Comparison of ENCODE assay signal across 8 mouse cellular contexts in genomic region chr5:123683377-123684220, GRCm38 (mm10). TPM values are rescaled to one million over a fixed set of nuclear protein-coding genes. Genes with fewer than 3 reads are reported as not detected.
DNase-seq lines count a peak whose midpoint lies in the region; ATAC-seq and TF ChIP-seq lines count a peak whose summit lies in the region.

No protein-coding gene starts in this region.

- no peak for TF ChIP-seq RAD21 in CH12.LX (IDR thresholded peaks at IDR 0.05; ENCODE audit: low read depth, low read length)

- H3K4me2 ChIP-seq in CH12.LX (ENCODE audit: insufficient read depth, low read depth, poor library complexity, severe bottlenecking), result peak overlapping the region; percentile 89; the same call in 1 of the 2 replicates
- peak overlapping the region; percentile 68 for H3K4me2 ChIP-seq in embryonic facial prominence, embryonic 12.5 days (replicated peaks)
- peak overlapping the region; percentile 90 for H3K4me2 ChIP-seq in kidney, embryonic 15.5 days
- peak overlapping the region; percentile 95 for H3K4me2 ChIP-seq in lung, embryonic 14.5 days

- peak overlapping the region; percentile 62 for H3K27ac ChIP-seq in CH12.LX (ENCODE audit: insufficient read depth, low read depth)
- H3K27ac ChIP-seq in embryonic facial prominence, embryonic 12.5 days, result peak overlapping the region; percentile 97
- H3K27ac ChIP-seq in heart, embryonic 10.5 days, result peak overlapping the region; percentile 99
- H3K27ac ChIP-seq in kidney, embryonic 15.5 days, result peak overlapping the region; percentile 91
- H3K27ac ChIP-seq in lung, embryonic 14.5 days (ENCODE audit: low read depth), result peak overlapping the region; percentile 96
- peak overlapping the region; percentile 98 for H3K27ac ChIP-seq in olfactory bulb, adult 2 months (ENCODE audit: insufficient read depth, low read depth, low read length)

- H3K27me3 ChIP-seq in CH12.LX (replicated peaks), result peaks cover 8% of the 10 kb centered on the region
- H3K27me3 ChIP-seq in embryonic facial prominence, embryonic 12.5 days, result no peaks in the 10 kb centered on the region
- H3K27me3 ChIP-seq in heart, embryonic 10.5 days (ENCODE audit: insufficient read depth, poor library complexity, severe bottlenecking), result no peaks in the 10 kb centered on the region
- no peaks in the 10 kb centered on the region for H3K27me3 ChIP-seq in kidney, embryonic 15.5 days
- H3K27me3 ChIP-seq in lung, embryonic 14.5 days (ENCODE audit: insufficient read depth, low read length), result no peaks in the 10 kb centered on the region

- in situ Hi-C loops in CH12.LX (cut with MboI; ENCODE audit: low pct_ligation_motif_present, low pct_unique_long_range_greater_than_20kb, low sequenced_read_pairs), result no loop called here

- peak; percentile 35; the same call in 1 of the 2 replicates for ATAC-seq in embryonic facial prominence, embryonic 12.5 days (ENCODE audit: insufficient number of reproducible peaks, insufficient read depth, low FRiP score, low TSS enrichment)
- ATAC-seq in kidney, embryonic 15.5 days (replicated peaks; ENCODE audit: low FRiP score), result peak; percentile 75
- ATAC-seq in lung, embryonic 14.5 days (ENCODE audit: insufficient read depth), result peak; percentile 67

- dilution Hi-C loops in CH12.LX (cut with MboI; ENCODE audit: extremely low pct_ligation_motif_present, extremely low pct_unique_long_range_greater_than_20kb, low sequenced_read_pairs), result no loop called here

- peak; percentile 37 for TF ChIP-seq POLR2A in CH12.LX (IDR thresholded peaks at IDR 0.05; ENCODE audit: low read depth, low read length)
- no peak for TF ChIP-seq POLR2A in olfactory bulb, adult 2 months (IDR thresholded peaks at IDR 0.05; ENCODE audit: insufficient read depth, low read depth, low read length)

- peak overlapping the region; percentile 56 to 95 (median 86) for H3K4me3 ChIP-seq in CH12.LX (replicated peaks in 1 of 3; ENCODE audit: low read depth in 2 of 3, low read length in 2 of 3, poor library complexity in 1 of 3)
- peak overlapping the region; percentile 95 for H3K4me3 ChIP-seq in embryonic facial prominence, embryonic 12.5 days
- H3K4me3 ChIP-seq in heart, embryonic 10.5 days, result peak overlapping the region; percentile 99
- peak overlapping the region; percentile 97 for H3K4me3 ChIP-seq in kidney, embryonic 15.5 days (replicated peaks)
- peak overlapping the region; percentile 93 for H3K4me3 ChIP-seq in lung, embryonic 14.5 days (ENCODE audit: low read depth, low read length)
- peak overlapping the region; percentile 99 for H3K4me3 ChIP-seq in olfactory bulb, adult 2 months (ENCODE audit: insufficient read depth, low read depth, low read length)

- no peak for TF ChIP-seq EP300 in CH12.LX (IDR thresholded peaks at IDR 0.05; ENCODE audit: low read length)

- under 1% methylated on average over 84 of the region's 92 CpGs for WGBS in embryonic facial prominence, embryonic 12.5 days
- WGBS in heart, embryonic 10.5 days, result under 1% methylated on average over 89 of the region's 92 CpGs
- under 1% methylated on average over 67 of the region's 92 CpGs for WGBS in kidney, embryonic 15.5 days
- WGBS in lung, embryonic 14.5 days, result under 1% methylated on average over 86 of the region's 92 CpGs
- under 1% methylated on average over 90 of the region's 92 CpGs for WGBS in olfactory bulb, adult 2 months

- H3K9ac ChIP-seq in CH12.LX (ENCODE audit: insufficient read depth, low read depth), result peak overlapping the region; percentile 87
- peak overlapping the region; percentile 97 for H3K9ac ChIP-seq in embryonic facial prominence, embryonic 12.5 days
- H3K9ac ChIP-seq in kidney, embryonic 15.5 days, result peak overlapping the region; percentile 91
- H3K9ac ChIP-seq in lung, embryonic 14.5 days, result peak overlapping the region; percentile 94

- DNase-seq in CH12.LX (ENCODE audit: extremely low read depth), result peak; percentile 61
- DNase-seq in adrenal gland, postnatal 36 days, result peak; percentile 64 to 69
- peak; percentile 86 for DNase-seq in heart, embryonic 10.5 days (ENCODE audit: low spot score)
- peak; percentile 64 for DNase-seq in lung, embryonic 14.5 days
- DNase-seq in thymus, postnatal 10 days (ENCODE audit: low spot score in 2 of 2), result peak; percentile 36 to 41

- no peak for TF ChIP-seq CTCF in CH12.LX (conservative IDR thresholded peaks at IDR 0.05 in 1 of 2, IDR thresholded peaks at IDR 0.05 in 1 of 2; ENCODE audit: low read depth in 2 of 2, low read length in 2 of 2)
- TF ChIP-seq CTCF in lung, embryonic 14.5 days (IDR thresholded peaks at IDR 0.05; ENCODE audit: low read depth), result no peak
- no peak for TF ChIP-seq CTCF in olfactory bulb, adult 2 months (IDR thresholded peaks at IDR 0.05; ENCODE audit: insufficient read depth, low read depth, low read length)

- peaks cover 7 to 36% of the 10 kb centered on the region in 2 experiments; a peak in 2 of 4 replicates for H3K4me1 ChIP-seq in CH12.LX (ENCODE audit: control insufficient read depth in 1 of 2, insufficient read depth in 2 of 2)
- H3K4me1 ChIP-seq in embryonic facial prominence, embryonic 12.5 days, result peaks cover 12% of the 10 kb centered on the region
- peaks cover 34% of the 10 kb centered on the region for H3K4me1 ChIP-seq in heart, embryonic 10.5 days
- H3K4me1 ChIP-seq in kidney, embryonic 15.5 days, result peaks cover 33% of the 10 kb centered on the region
- H3K4me1 ChIP-seq in lung, embryonic 14.5 days (ENCODE audit: insufficient read depth), result peaks cover 12% of the 10 kb centered on the region; the same call in 1 of the 2 replicates
- H3K4me1 ChIP-seq in olfactory bulb, adult 2 months (ENCODE audit: control insufficient read depth, insufficient read depth, low read length), result peaks cover 10% of the 10 kb centered on the region; the same call in 1 of the 2 replicates

- no peaks in the 10 kb centered on the region for H3K9me3 ChIP-seq in CH12.LX (replicated peaks; ENCODE audit: low read length)
- no peaks in the 10 kb centered on the region for H3K9me3 ChIP-seq in embryonic facial prominence, embryonic 12.5 days
- no peaks in the 10 kb centered on the region for H3K9me3 ChIP-seq in heart, embryonic 10.5 days
- no peaks in the 10 kb centered on the region for H3K9me3 ChIP-seq in kidney, embryonic 15.5 days (replicated peaks)
- no peaks in the 10 kb centered on the region for H3K9me3 ChIP-seq in lung, embryonic 14.5 days (ENCODE audit: low read depth, low read length)

- H3K36me3 ChIP-seq in CH12.LX (replicated peaks in 1 of 2; ENCODE audit: control insufficient read depth in 1 of 2, insufficient read depth in 1 of 2, low read length in 1 of 2), result no peaks in the 10 kb centered on the region
- H3K36me3 ChIP-seq in embryonic facial prominence, embryonic 12.5 days, result no peaks in the 10 kb centered on the region
- H3K36me3 ChIP-seq in heart, embryonic 10.5 days, result no peaks in the 10 kb centered on the region
- H3K36me3 ChIP-seq in kidney, embryonic 15.5 days, result no peaks in the 10 kb centered on the region
- H3K36me3 ChIP-seq in lung, embryonic 14.5 days (ENCODE audit: insufficient read depth), result no peaks in the 10 kb centered on the region

- H3K79me2 ChIP-seq in CH12.LX (replicated peaks; ENCODE audit: control insufficient read depth, extremely low read depth, insufficient read depth, poor library complexity, severe bottlenecking), result peaks cover 16% of the 10 kb centered on the region

TF ChIP-seq in CH12.LX, 34 proteins besides CTCF, POLR2A, EP300 and RAD21 (continues in another document):
- TF ChIP-seq ELF1 (IDR thresholded peaks at IDR 0.05; ENCODE audit: low read depth, low read length) (no peak), JUN (IDR thresholded peaks at IDR 0.05; ENCODE audit: insufficient read depth, low read depth, low read length) (no peak), NELFE (IDR thresholded peaks at IDR 0.05; ENCODE audit: low read depth, low read length) (peak; percentile 39; the same call in 1 of the 2 replicates), ZNF384 (IDR thresholded peaks at IDR 0.05; ENCODE audit: low read depth, low read length) (no peak), MAX (IDR thresholded peaks at IDR 0.05; ENCODE audit: low read length) (no peak), ZKSCAN1 (IDR thresholded peaks at IDR 0.05; ENCODE audit: borderline replicate concordance, low read depth, low read length) (no peak), UBTF (IDR thresholded peaks at IDR 0.05; ENCODE audit: low read depth, low read length) (peak; percentile 98), USF1 (IDR thresholded peaks at IDR 0.05; ENCODE audit: low read depth, low read length) (no peak), MAFK (IDR thresholded peaks at IDR 0.05; ENCODE audit: insufficient replicate concordance, low read length) (no peak), TCF12 (IDR thresholded peaks at IDR 0.05; ENCODE audit: low read depth, low read length) (peak; percentile 48), MEF2A (IDR thresholded peaks at IDR 0.05; ENCODE audit: borderline replicate concordance, low read depth, low read length) (no peak), MAZ (IDR thresholded peaks at IDR 0.05; ENCODE audit: low read depth, low read length) (no peak), CHD2 (IDR thresholded peaks at IDR 0.05; ENCODE audit: low read length) (peak; percentile 74; the same call in 1 of the 2 replicates)

RNA-seq across cellular contexts. Expression of gene Clip1, which starts 0.8 kb away (rescaled TPM):
- total RNA-seq in CH12.LX (2012; rRNA removed) (26.7 and 28.1 TPM in 2 replicates), CH12.LX (2014; rRNA removed) (24.9 and 25.4 TPM in 2 replicates)
- polyA plus RNA-seq in CH12.LX (2012; ENCODE audit: insufficient read length, low read depth), result 37.1 and 42.9 TPM in 2 replicates
- 10 to 100 TPM; 70.7 to 75.3 TPM for total RNA-seq in adrenal gland, postnatal 36 days (2021)
- polyA plus RNA-seq in embryonic facial prominence, embryonic 12.5 days (2016; fragmentation: Nextera tagmentation; extraction: Ambion mirVana), result 50.6 and 53.2 TPM in 2 replicates
- polyA plus RNA-seq in heart, embryonic 10.5 days (2016; fragmentation: Nextera tagmentation; extraction: Ambion mirVana), result 49.1 and 56.0 TPM in 2 replicates
- 34.0 and 34.1 TPM in 2 replicates for polyA plus RNA-seq in kidney, embryonic 15.5 days (2015; fragmentation: Nextera tagmentation; extraction: Ambion mirVana)
- polyA plus RNA-seq in lung, embryonic 14.5 days (2014; fragmentation: Nextera tagmentation; extraction: Ambion mirVana), result 33.8 and 33.9 TPM in 2 replicates
- polyA plus RNA-seq in olfactory bulb, adult 2 months (2012; ENCODE audit: insufficient read depth, insufficient read length, low replicate concordance, missing spikeins), result not detected in 2 replicates

RNA-seq across cellular contexts. Expression of gene Zcchc8, which starts 37.3 kb away (rescaled TPM):
- total RNA-seq in CH12.LX (2012; rRNA removed), result 15.2 and 17.0 TPM in 2 replicates
- 24.4 and 31.8 TPM in 2 replicates for total RNA-seq in CH12.LX (2014; rRNA removed)
- 60.7 and 77.2 TPM in 2 replicates for polyA plus RNA-seq in CH12.LX (2012; ENCODE audit: insufficient read length, low read depth)
- total RNA-seq in adrenal gland, postnatal 36 days (2021), result 10 to 100 TPM; 37.1 to 44.4 TPM
- polyA plus RNA-seq in embryonic facial prominence, embryonic 12.5 days (2016; fragmentation: Nextera tagmentation; extraction: Ambion mirVana), result 90.7 and 98.4 TPM in 2 replicates
- 74.5 and 77.0 TPM in 2 replicates for polyA plus RNA-seq in heart, embryonic 10.5 days (2016; fragmentation: Nextera tagmentation; extraction: Ambion mirVana)
- polyA plus RNA-seq in kidney, embryonic 15.5 days (2015; fragmentation: Nextera tagmentation; extraction: Ambion mirVana), result 82.7 and 83.5 TPM in 2 replicates
- polyA plus RNA-seq in lung, embryonic 14.5 days (2014; fragmentation: Nextera tagmentation; extraction: Ambion mirVana), result 92.0 and 95.1 TPM in 2 replicates
- polyA plus RNA-seq in olfactory bulb, adult 2 months (2012; ENCODE audit: insufficient read depth, insufficient read length, low replicate concordance, missing spikeins), result not detected in 2 replicates

Comparison
In these comparisons a context has a peak if more than half of its experiments do, and no peak if none do; other contexts are left out.
1. Peak in every context shown above with its lines: DNase-seq, ATAC-seq, H3K4me3 ChIP-seq and H3K27ac ChIP-seq.